Mouse (Mus musculus): ENCODE results near the gene Pnp2.
A peak's percentile ranks its signal among the peaks of the same experiment; 100 is the strongest.
"Not testable (repeated sequence)": the region's sequence is repeated elsewhere in the genome, so short reads cannot be mapped to it uniquely, and the experiment has no call there.

Gene Pnp2

GRCm38 (mm10) chr14:50957146-50957545 lies 1.4 kb downstream of the Pnp2 start:
- not testable (repeated sequence) for DNase-seq (ENCODE audit: low spot score in 2 of 2)

GRCm38 (mm10) chr14:50958289-50958995 lies 2.6 kb downstream of the Pnp2 start:
- DNase-seq (ENCODE audit: low spot score in 2 of 2): not testable (repeated sequence)

GRCm38 (mm10) chr14:50968216-50968980 lies 12.6 kb downstream of the Pnp2 start:
- DNase-seq (ENCODE audit: low spot score in 2 of 2): no peak

- no peak for DNase-seq (ENCODE audit: low spot score in 2 of 2)
Observed at GRCm38 (mm10) chr14:50969041-50969440, 13.2 kb downstream of the Pnp2 start.

GRCm38 (mm10) chr14:50969558-50970544 lies 14.1 kb downstream of the Pnp2 start:
- DNase-seq (ENCODE audit: low spot score in 2 of 2): no peak

- DNase-seq (ENCODE audit: low spot score in 2 of 2): no peak
Observed at GRCm38 (mm10) chr14:50970822-50971221, 15.0 kb downstream of the Pnp2 start.

- not testable (repeated sequence) for DNase-seq (ENCODE audit: low spot score in 2 of 2)
Observed at GRCm38 (mm10) chr14:50973054-50973453, 17.3 kb downstream of the Pnp2 start.

GRCm38 (mm10) chr14:50973700-50974099 lies 17.9 kb downstream of the Pnp2 start:
- DNase-seq (ENCODE audit: low spot score in 2 of 2): no peak

- DNase-seq (ENCODE audit: low spot score in 2 of 2): no peak
Observed at GRCm38 (mm10) chr14:50975001-50975400, 19.2 kb downstream of the Pnp2 start.

- no peak for DNase-seq (ENCODE audit: low spot score in 2 of 2)
Observed at GRCm38 (mm10) chr14:50976674-50977073, 20.9 kb downstream of the Pnp2 start.

GRCm38 (mm10) chr14:50978451-50978850 lies 22.7 kb downstream of the Pnp2 start:
- DNase-seq (ENCODE audit: low spot score in 2 of 2): not testable (repeated sequence)

GRCm38 (mm10) chr14:50979631-50980030 lies 23.8 kb downstream of the Pnp2 start:
- no peak for DNase-seq (ENCODE audit: low spot score in 2 of 2)

- DNase-seq (ENCODE audit: low spot score in 2 of 2): no peak
Observed at GRCm38 (mm10) chr14:50981207-50981606, 25.4 kb downstream of the Pnp2 start.

- peak in 1 of 2 experiments; percentile 12 for DNase-seq (ENCODE audit: low spot score in 2 of 2)
Observed at GRCm38 (mm10) chr14:50981837-50982236, 26.0 kb downstream of the Pnp2 start.

- DNase-seq (ENCODE audit: low spot score in 2 of 2): no peak
Observed at GRCm38 (mm10) chr14:50987668-50988067, 31.9 kb downstream of the Pnp2 start.

GRCm38 (mm10) chr14:50991037-50991436 lies 35.2 kb downstream of the Pnp2 start:
- DNase-seq (ENCODE audit: low spot score in 2 of 2): no peak

GRCm38 (mm10) chr14:50997088-50997487 lies 41.3 kb downstream of the Pnp2 start:
- DNase-seq (ENCODE audit: low spot score in 2 of 2): peak in 1 of 2 experiments; percentile 10

- DNase-seq (ENCODE audit: low spot score in 2 of 2): no peak
Observed at GRCm38 (mm10) chr14:50997999-50998666, 42.3 kb downstream of the Pnp2 start.

GRCm38 (mm10) chr14:51007152-51007801 lies 51.5 kb downstream of the Pnp2 start, which contains the start of gene Rnase10:
Gene Rnase10, plus strand, starts transcription at chr14:51007751.
- DNase-seq (ENCODE audit: low spot score in 2 of 2): no peak

- no peak for DNase-seq (ENCODE audit: low spot score in 2 of 2)
Observed at GRCm38 (mm10) chr14:51007914-51008713, 52.3 kb downstream of the Pnp2 start.
